Mouse (Mus musculus) stomach, postnatal 0 days (tissue): ENCODE data around the gene Abhd15. TPM values are rescaled to one million over a fixed set of nuclear protein-coding genes. Genes with fewer than 3 reads are reported as not detected.

Experiments used
- ATAC-seq: fragments of 200-750 bp; cut with Nextera tagmentation; 2 replicates; pipeline ENCODE4 v1.8.0; 2017; ENCODE audit not compliant: low FRiP score, low TSS enrichment
- DNase-seq: peaks from one replicate; pipeline ENCODE4 v3.0.0-alpha.2; 2016; ENCODE audit warnings: low spot score
- H3K27ac ChIP-seq: fragments of 300-500 bp; sonication (generic); replicated peaks from 2 replicates; pipeline ENCODE4 v1.5.1; 2014; ENCODE audit warnings: mild to moderate bottlenecking, control low read depth
- H3K27me3 ChIP-seq: fragments of 300-500 bp; sonication (generic); 2 replicates; pipeline ENCODE4 v1.6.1; 2014; ENCODE audit warnings: low read length; ENCODE audit not compliant: control insufficient read depth, insufficient read depth
- H3K36me3 ChIP-seq: fragments of 300-500 bp; sonication (generic); 2 replicates; pipeline ENCODE4 v1.6.1; 2014; ENCODE audit warnings: low read length, mixed read lengths; ENCODE audit not compliant: control insufficient read depth, insufficient read depth
- H3K4me1 ChIP-seq: fragments of 300-500 bp; sonication (generic); replicated peaks from 2 replicates; pipeline ENCODE4 v1.6.1; 2014; ENCODE audit warnings: antibody characterized with exemption; ENCODE audit not compliant: control insufficient read depth, insufficient read depth
- H3K4me2 ChIP-seq: fragments of 300-500 bp; sonication (generic); replicated peaks from 2 replicates; pipeline ENCODE4 v1.6.1; 2014; ENCODE audit warnings: low read depth, mild to moderate bottlenecking, control low read depth, moderate library complexity
- H3K4me3 ChIP-seq: fragments of 300-500 bp; sonication (generic); 2 replicates; pipeline ENCODE4 v1.5.1; 2014; ENCODE audit warnings: low read depth, low read length, control low read depth
- H3K9ac ChIP-seq: fragments of 300-500 bp; sonication (generic); 2 replicates; pipeline ENCODE4 v1.6.1; 2014; ENCODE audit warnings: mild to moderate bottlenecking, low read length, control low read depth, mixed read lengths
- H3K9me3 ChIP-seq: fragments of 300-500 bp; sonication (generic); 2 replicates; pipeline ENCODE4 v1.6.1; 2016; ENCODE audit warnings: low read length; ENCODE audit not compliant: control insufficient read depth
- CTCF ChIP-seq: IDR thresholded peaks from 2 replicates; pipeline ENCODE4 v1.5.1; 2016; ENCODE audit warnings: antibody characterized with exemption, low read depth, mild to moderate bottlenecking, moderate library complexity
- EP300 ChIP-seq: optimal IDR thresholded peaks from 2 replicates; pipeline ENCODE3; 2016; ENCODE audit warnings: antibody characterized with exemption
- WGBS: fragments of 180-500 bp; shearing (Covaris S2); extraction: QIAGEN DNeasy Blood & Tissue Kit; methylation state at CpG from one replicate; pipeline ENCODE4 v1.1.7; 2014; 5-methylcytosine and 5-hydroxymethylcytosine counted together
- polyA plus RNA-seq: library from polyadenylated mRNA; unstranded; fragments of >200 nt; fragmentation: Nextera tagmentation; extraction: Ambion mirVana; gene quantifications from 2 replicates; pipeline ENCODE4 v1.2.1, GENCODE M21; 2015

Gene Abhd15
- polyA plus RNA-seq, 1 experiment from 2014 or later: 1.9 TPM

- TF ChIP-seq EP300 (no peak), CTCF (no peak)
- H3K27ac ChIP-seq: no peak overlapping the region
- no peak overlapping the region for H3K4me3 ChIP-seq
- peaks cover 26% of the 10 kb centered on the region for H3K36me3 ChIP-seq
- H3K4me2 ChIP-seq: no peak overlapping the region
- H3K4me1 ChIP-seq: 0 out of 2 replicates have a peak, but pooled peaks cover 6% of the 10 kb centered on the region
- H3K9me3 ChIP-seq: no peaks in the 10 kb centered on the region
- no peaks in the 10 kb centered on the region for H3K27me3 ChIP-seq
- H3K9ac ChIP-seq: no peak overlapping the region
- DNase-seq: peak; percentile 50
- peak; percentile 27; the same call in 1 of the 2 replicates for ATAC-seq
- 69% methylated on average over 17 of the region's 17 CpGs for WGBS
Measured at GRCm38 (mm10) chr11:77500361-77501325, 14.3 kb upstream of the Abhd15 start.

- DNase-seq: peak; percentile 75
- WGBS: 22% methylated on average over 5 of the region's 5 CpGs
- no peak overlapping the region for H3K4me2 ChIP-seq
- no peaks in the 10 kb centered on the region for H3K27me3 ChIP-seq
- no peak overlapping the region for H3K9ac ChIP-seq
- peak; percentile 90 for TF ChIP-seq CTCF
- no peak for TF ChIP-seq EP300
- no peaks in the 10 kb centered on the region for H3K9me3 ChIP-seq
- no peak overlapping the region for H3K27ac ChIP-seq
- ATAC-seq: no peak
- peaks cover 31% of the 10 kb centered on the region for H3K36me3 ChIP-seq
- H3K4me1 ChIP-seq: 0 out of 2 replicates have a peak, but pooled peaks cover 6% of the 10 kb centered on the region
- no peak overlapping the region for H3K4me3 ChIP-seq
Measured at GRCm38 (mm10) chr11:77501392-77501791, 13.5 kb upstream of the Abhd15 start.

- Histone ChIP-seq H3K4me2 (no peak overlapping the region), H3K27ac (no peak overlapping the region), H3K27me3 (no peaks in the 10 kb centered on the region), H3K4me3 (no peak overlapping the region), H3K9ac (no peak overlapping the region), H3K4me1 (0 out of 2 replicates have a peak, but pooled peaks cover 6% of the 10 kb centered on the region), H3K36me3 (peaks cover 37% of the 10 kb centered on the region), H3K9me3 (no peaks in the 10 kb centered on the region)
- TF ChIP-seq CTCF (no peak), EP300 (no peak)
- no peak for ATAC-seq
- no peak for DNase-seq
- 92% methylated on average over 4 of the region's 4 CpGs for WGBS
Measured at GRCm38 (mm10) chr11:77501971-77502370, 12.9 kb upstream of the Abhd15 start.

- 68% methylated on average over 6 of the region's 6 CpGs for WGBS
Measured at GRCm38 (mm10) chr11:77502481-77502880, 12.4 kb upstream of the Abhd15 start.

GRCm38 (mm10) chr11:77503511-77503910, 11.4 kb upstream of the Abhd15 start:
- no peak overlapping the region for H3K4me2 ChIP-seq
- no peaks in the 10 kb centered on the region for H3K9me3 ChIP-seq
- no peaks in the 10 kb centered on the region for H3K27me3 ChIP-seq
- no peak overlapping the region for H3K4me3 ChIP-seq
- H3K27ac ChIP-seq: peak overlapping the region; percentile 45; the same call in 1 of the 2 replicates
- DNase-seq (peak; percentile 43), ATAC-seq (peak; percentile 22; the same call in 1 of the 2 replicates)
- peak overlapping the region; percentile 27; the same call in 1 of the 2 replicates for H3K9ac ChIP-seq
- peaks cover 3% of the 10 kb centered on the region; the same call in 1 of the 2 replicates for H3K4me1 ChIP-seq
- 36% methylated on average over 3 of the region's 3 CpGs for WGBS
- peaks cover 39% of the 10 kb centered on the region for H3K36me3 ChIP-seq
- TF ChIP-seq CTCF (no peak), EP300 (no peak)

More at GRCm38 (mm10) chr11:77502481-77502880, 12.4 kb upstream of the Abhd15 start:
- peaks cover 39% of the 10 kb centered on the region for H3K36me3 ChIP-seq
- H3K4me1 ChIP-seq: 0 out of 2 replicates have a peak, but pooled peaks cover 4% of the 10 kb centered on the region
- H3K27ac ChIP-seq: peak overlapping the region; percentile 45; the same call in 1 of the 2 replicates
- no peak for ATAC-seq
- H3K9ac ChIP-seq: no peak overlapping the region
- no peaks in the 10 kb centered on the region for H3K9me3 ChIP-seq
- no peaks in the 10 kb centered on the region for H3K27me3 ChIP-seq
- no peak for DNase-seq
- H3K4me2 ChIP-seq: no peak overlapping the region
- no peak for TF ChIP-seq EP300
- no peak for TF ChIP-seq CTCF
- no peak overlapping the region for H3K4me3 ChIP-seq
